Mouse (Mus musculus) midbrain, embryonic 10.5 days (tissue): Measurements from ENCODE around the gene Dact1. TPM values are rescaled to one million over a fixed set of nuclear protein-coding genes. Genes with fewer than 3 reads are reported as not detected.

Source experiments
- DNase-seq: peaks from one replicate; pipeline ENCODE4 v3.0.0-alpha.2; 2017; ENCODE audit warnings: low spot score
- H3K27ac ChIP-seq: fragments of 300-500 bp; sonication (generic); replicated peaks from 2 replicates; pipeline ENCODE4 v1.5.1; 2016; ENCODE audit warnings: mild to moderate bottlenecking
- H3K27me3 ChIP-seq: fragments of 300-500 bp; sonication (generic); 2 replicates; pipeline ENCODE4 v1.6.1; 2016; ENCODE audit warnings: low read depth, mild to moderate bottlenecking; ENCODE audit not compliant: poor library complexity, severe bottlenecking
- H3K36me3 ChIP-seq: fragments of 300-500 bp; sonication (generic); 2 replicates; pipeline ENCODE4 v1.6.1; 2016; ENCODE audit warnings: mild to moderate bottlenecking, moderate library complexity
- H3K4me1 ChIP-seq: fragments of 300-500 bp; sonication (generic); 2 replicates; pipeline ENCODE4 v1.6.1; 2016
- H3K4me3 ChIP-seq: fragments of 300-500 bp; sonication (generic); 2 replicates; pipeline ENCODE4 v1.5.1; 2016; ENCODE audit warnings: mild to moderate bottlenecking, moderate library complexity
- H3K9me3 ChIP-seq: fragments of 300-500 bp; sonication (generic); replicated peaks from 2 replicates; pipeline ENCODE4 v1.6.1; 2016; ENCODE audit warnings: mild to moderate bottlenecking
- WGBS: fragments of 180-500 bp; shearing (Covaris S2); methylation state at CpG from one replicate; pipeline ENCODE4 v1.1.7; 2016; 5-methylcytosine and 5-hydroxymethylcytosine counted together
- polyA plus RNA-seq: library from polyadenylated mRNA; unstranded; fragments of >200 nt; fragmentation: Nextera tagmentation; extraction: Ambion mirVana; gene quantifications from 2 replicates; pipeline ENCODE4 v1.2.1, GENCODE M21; 2016

The Dact1 gene
- 7.2 and 9.0 TPM in 2 replicates for polyA plus RNA-seq

GRCm38 (mm10) chr12:71309581-71310067 lies at the start of gene Dact1:
TSS of gene Dact1 (plus strand) at chr12:71309884.
- H3K36me3 ChIP-seq: 0 out of 2 replicates have a peak, but pooled peaks cover 6% of the 10 kb centered on the region
- H3K4me3 ChIP-seq: peak within 1 kb of the TSS; percentile 75
- peak within 1 kb of the TSS; percentile 86 for H3K27ac ChIP-seq
- no peaks in the 10 kb centered on the region for H3K9me3 ChIP-seq
- H3K27me3 ChIP-seq: peaks cover 48% of the 10 kb centered on the region
- H3K4me1 ChIP-seq: peaks cover 30% of the 10 kb centered on the region
- WGBS: 1% methylated on average over 74 of the region's 76 CpGs
- DNase-seq: peak; percentile 86

DNA sequence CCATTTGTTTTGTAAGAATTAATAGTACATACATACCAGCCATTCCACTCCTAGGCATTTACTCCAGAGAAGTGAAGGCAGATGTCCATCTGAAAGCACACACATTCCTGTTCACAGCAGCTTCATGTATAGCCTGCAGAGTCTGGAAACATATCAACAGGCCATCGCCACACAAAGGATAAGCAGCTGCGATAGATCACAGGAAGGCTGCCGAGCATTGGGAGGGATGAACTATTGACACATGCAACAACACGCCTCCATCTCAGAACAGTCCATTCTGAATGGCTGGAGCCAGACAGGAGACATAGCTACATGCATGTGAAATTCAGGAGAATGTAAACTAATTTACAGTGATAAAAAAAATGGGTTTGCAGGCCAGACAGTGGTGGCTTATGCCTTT lies 45.5 kb upstream of the Dact1 start:
- Histone ChIP-seq H3K36me3 (no peaks in the 10 kb centered on the region), H3K9me3 (no peaks in the 10 kb centered on the region; the same call in 1 of the 2 replicates), H3K4me1 (no peaks in the 10 kb centered on the region), H3K27ac (no peak overlapping the region), H3K4me3 (no peak overlapping the region), H3K27me3 (no peaks in the 10 kb centered on the region)
- no peak for DNase-seq
- WGBS: 94% methylated on average over 4 of the region's 4 CpGs

GRCm38 (mm10) chr12:71269367-71269766 lies 40.3 kb upstream of the Dact1 start:
- H3K27me3 ChIP-seq: no peaks in the 10 kb centered on the region
- H3K27ac ChIP-seq: no peak overlapping the region
- H3K4me3 ChIP-seq: no peak overlapping the region
- H3K4me1 ChIP-seq: no peaks in the 10 kb centered on the region
- 92% methylated on average over 7 of the region's 7 CpGs for WGBS
- DNase-seq: no peak
- H3K36me3 ChIP-seq: no peaks in the 10 kb centered on the region
- no peaks in the 10 kb centered on the region; the same call in 1 of the 2 replicates for H3K9me3 ChIP-seq

GRCm38 (mm10) chr12:71271131-71271530 lies 38.6 kb upstream of the Dact1 start:
- Histone ChIP-seq H3K4me3 (no peak overlapping the region), H3K27ac (no peak overlapping the region), H3K4me1 (no peaks in the 10 kb centered on the region), H3K27me3 (no peaks in the 10 kb centered on the region), H3K9me3 (no peaks in the 10 kb centered on the region; the same call in 1 of the 2 replicates), H3K36me3 (no peaks in the 10 kb centered on the region)
- WGBS: 78% methylated on average over 5 of the region's 5 CpGs
- DNase-seq: no peak

GRCm38 (mm10) chr12:71274519-71275237 lies 35.0 kb upstream of the Dact1 start:
- H3K4me1 ChIP-seq: no peaks in the 10 kb centered on the region
- H3K4me3 ChIP-seq: no peak overlapping the region
- DNase-seq: no peak
- H3K36me3 ChIP-seq: no peaks in the 10 kb centered on the region
- H3K27ac ChIP-seq: no peak overlapping the region
- 93% methylated on average over 5 of the region's 5 CpGs for WGBS
- H3K27me3 ChIP-seq: no peaks in the 10 kb centered on the region
- no peaks in the 10 kb centered on the region; the same call in 1 of the 2 replicates for H3K9me3 ChIP-seq

- peaks cover 4% of the 10 kb centered on the region; the same call in 1 of the 2 replicates for H3K4me1 ChIP-seq
- H3K27ac ChIP-seq: no peak overlapping the region
- H3K27me3 ChIP-seq: no peaks in the 10 kb centered on the region
- H3K4me3 ChIP-seq: no peak overlapping the region
- 90% methylated on average over 8 of the region's 8 CpGs for WGBS
- H3K36me3 ChIP-seq: no peaks in the 10 kb centered on the region
- H3K9me3 ChIP-seq: no peaks in the 10 kb centered on the region; the same call in 1 of the 2 replicates
- DNase-seq: no peak
Observed at GRCm38 (mm10) chr12:71275906-71276595, 33.6 kb upstream of the Dact1 start.

DNA sequence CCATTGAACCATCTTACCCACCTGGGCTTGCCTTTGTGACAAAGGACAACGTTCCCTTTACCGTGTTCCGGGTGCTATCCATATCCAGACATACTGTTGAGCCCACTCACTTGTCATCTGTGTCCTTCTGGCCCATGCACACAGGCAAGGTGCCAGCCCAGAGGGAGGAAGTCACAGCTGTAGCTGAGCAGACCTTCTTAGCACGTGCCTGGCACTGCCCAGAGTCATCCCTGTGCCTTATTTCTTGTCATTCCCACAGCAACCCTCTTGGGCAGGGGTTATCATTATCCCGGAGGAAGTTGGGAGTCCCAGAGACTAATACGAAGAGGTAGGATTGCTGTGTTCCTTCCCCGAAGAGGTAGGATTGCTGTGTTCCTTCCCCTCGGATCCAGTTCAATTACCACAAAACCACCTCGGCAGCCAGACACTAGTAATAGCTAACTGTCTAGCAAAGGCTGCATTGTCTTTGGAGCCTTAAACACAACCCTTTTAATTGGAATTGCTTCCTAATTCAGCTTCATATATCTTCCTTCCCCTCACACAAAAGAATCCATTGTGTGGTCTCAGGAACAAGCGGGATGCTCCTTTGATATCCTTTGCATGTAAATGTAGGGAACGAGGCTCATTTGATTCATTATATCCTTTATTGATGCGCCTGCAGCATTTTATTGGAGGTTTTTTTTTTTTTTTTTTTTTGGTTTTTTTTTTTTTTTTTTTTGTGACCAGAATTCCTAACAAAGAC lies 30.0 kb upstream of the Dact1 start:
- Histone ChIP-seq H3K4me1 (peaks cover 4% of the 10 kb centered on the region; the same call in 1 of the 2 replicates), H3K4me3 (no peak overlapping the region), H3K9me3 (no peaks in the 10 kb centered on the region; the same call in 1 of the 2 replicates), H3K36me3 (no peaks in the 10 kb centered on the region), H3K27me3 (no peaks in the 10 kb centered on the region), H3K27ac (no peak overlapping the region)
- no peak for DNase-seq
- 73% methylated on average over 12 of the region's 12 CpGs for WGBS

DNA sequence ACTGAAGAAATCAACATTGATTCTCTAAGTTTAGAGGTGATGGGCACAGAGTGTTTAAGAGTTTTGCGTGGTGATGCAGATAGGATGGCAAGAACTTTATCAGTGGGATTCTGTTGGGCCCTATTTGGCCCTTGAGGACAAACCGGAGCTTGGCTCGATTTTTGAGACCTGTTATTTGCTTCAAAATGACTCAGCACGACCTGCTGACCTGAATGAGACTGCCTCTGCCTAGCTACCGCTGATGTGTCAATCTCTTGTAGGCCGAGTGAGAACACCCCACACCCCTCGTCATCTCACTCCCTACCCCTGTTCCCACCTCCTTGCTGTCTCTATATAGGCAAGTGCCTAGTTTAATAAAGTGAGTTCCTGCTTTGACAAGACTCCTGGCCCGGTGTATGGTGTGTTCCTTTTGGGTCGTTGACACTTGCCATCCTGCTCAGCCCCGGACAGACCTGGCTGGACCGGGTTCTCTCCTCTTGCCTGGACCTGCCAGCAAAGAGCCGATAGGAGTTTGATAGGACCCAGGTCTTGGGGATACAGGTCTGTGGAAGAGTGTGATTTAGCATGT lies 28.4 kb upstream of the Dact1 start:
- no peak for DNase-seq
- Histone ChIP-seq H3K4me1 (peaks cover 4% of the 10 kb centered on the region; the same call in 1 of the 2 replicates), H3K27me3 (no peaks in the 10 kb centered on the region), H3K9me3 (no peaks in the 10 kb centered on the region; the same call in 1 of the 2 replicates), H3K4me3 (no peak overlapping the region), H3K36me3 (no peaks in the 10 kb centered on the region), H3K27ac (no peak overlapping the region)
- WGBS: 86% methylated on average over 12 of the region's 12 CpGs

- Histone ChIP-seq H3K4me1 (peaks cover 6% of the 10 kb centered on the region), H3K4me3 (no peak overlapping the region)
- DNase-seq: no peak
Observed at GRCm38 (mm10) chr12:71285399-71285798, 24.3 kb upstream of the Dact1 start.

DNA sequence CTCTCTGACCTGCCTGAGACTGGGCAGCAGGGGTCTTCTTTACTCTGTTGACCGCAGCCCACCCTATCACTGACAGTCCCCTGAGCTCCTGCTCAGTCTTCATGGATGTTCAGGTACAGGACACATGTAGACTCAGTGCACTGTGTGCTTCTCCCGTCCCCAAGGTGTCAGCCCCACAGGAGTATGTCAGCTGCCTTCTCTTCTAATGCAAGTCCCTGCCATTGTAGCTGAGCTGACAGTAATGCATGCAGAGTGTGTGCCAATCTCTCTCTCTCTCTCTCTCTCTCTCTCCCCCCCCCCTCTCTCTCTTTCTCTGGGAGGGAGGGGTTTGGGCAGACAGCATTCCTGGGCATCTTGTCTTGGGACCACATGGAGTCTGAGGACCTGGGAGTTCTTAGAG lies 19.2 kb upstream of the Dact1 start:
- Histone ChIP-seq H3K9me3 (no peaks in the 10 kb centered on the region), H3K27me3 (no peaks in the 10 kb centered on the region), H3K4me3 (no peak overlapping the region), H3K4me1 (peaks cover 28% of the 10 kb centered on the region), H3K27ac (no peak overlapping the region), H3K36me3 (no peaks in the 10 kb centered on the region)
- WGBS: 57% methylated on average over 2 of the region's 2 CpGs
- DNase-seq: no peak

More at GRCm38 (mm10) chr12:71285399-71285798, 24.3 kb upstream of the Dact1 start:
- H3K9me3 ChIP-seq: no peaks in the 10 kb centered on the region; the same call in 1 of the 2 replicates
- no peaks in the 10 kb centered on the region for H3K36me3 ChIP-seq
- H3K27me3 ChIP-seq: no peaks in the 10 kb centered on the region
- no peak overlapping the region for H3K27ac ChIP-seq

GRCm38 (mm10) chr12:71293960-71294942 lies 15.4 kb upstream of the Dact1 start:
- Histone ChIP-seq H3K4me3 (peak overlapping the region; percentile 30), H3K9me3 (no peaks in the 10 kb centered on the region), H3K36me3 (no peaks in the 10 kb centered on the region), H3K27ac (peak overlapping the region; percentile 55), H3K27me3 (no peaks in the 10 kb centered on the region), H3K4me1 (peaks cover 43% of the 10 kb centered on the region)
- WGBS: 32% methylated on average over 22 of the region's 22 CpGs
- DNase-seq: peak; percentile 37
